Mouse (Mus musculus): ENCODE measurements around the gene Tjp2. TPM values are rescaled to one million over a fixed set of nuclear protein-coding genes. Genes with fewer than 3 reads are reported as not detected.
A peak's percentile ranks its signal among the peaks of the same experiment; 100 is the strongest.
"Not testable (repeated sequence)": the region's sequence is repeated elsewhere in the genome, so short reads cannot be mapped to it uniquely, and the experiment has no call there.

The Tjp2 gene
- 1 to 10 TPM; 4.5 to 6.0 TPM for polyA plus RNA-seq (2017; shearing (Covaris generic))

- ATAC-seq: peak; percentile 63
Observed at GRCm38 (mm10) chr19:24224500-24225304, at the start of gene Tjp2. Tjp2 (minus strand) TSS chr19:24225030.

GRCm38 (mm10) chr19:24274281-24274680 lies 49.5 kb upstream of the Tjp2 start:
- no peak for ATAC-seq

DNA sequence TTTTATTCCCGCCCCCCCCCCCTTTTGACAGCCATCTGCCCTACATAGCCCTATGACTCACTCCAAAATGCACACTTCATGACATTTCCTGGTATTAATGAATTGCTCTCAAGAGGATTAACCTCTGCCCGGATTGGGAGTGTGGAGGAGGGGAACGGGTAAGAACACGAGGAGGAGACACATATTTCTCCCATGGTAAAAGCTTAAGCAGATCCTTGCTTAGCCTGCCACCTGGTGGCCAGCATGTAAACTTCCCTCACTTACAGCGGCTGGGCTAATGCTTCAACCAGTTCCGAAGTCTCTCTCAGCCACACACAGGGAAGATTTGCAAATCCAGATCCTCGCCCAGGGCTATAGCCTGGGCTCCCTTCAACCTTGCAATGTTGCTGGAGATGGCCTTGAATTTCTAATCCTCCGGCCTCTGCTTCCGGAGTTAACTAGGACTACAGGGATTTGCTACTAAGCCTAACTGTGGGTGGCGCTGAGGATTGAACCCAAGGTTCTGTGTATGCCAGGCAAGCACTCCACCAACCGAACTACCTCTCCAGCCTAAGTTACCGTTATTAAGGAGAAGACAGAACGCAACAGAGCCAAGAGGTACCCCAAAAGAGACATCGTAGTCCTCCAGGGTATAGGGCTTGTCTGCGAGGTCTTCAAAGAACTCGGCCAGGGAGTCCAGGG lies 47.1 kb upstream of the Tjp2 start:
- peak; percentile 78 for ATAC-seq

DNA sequence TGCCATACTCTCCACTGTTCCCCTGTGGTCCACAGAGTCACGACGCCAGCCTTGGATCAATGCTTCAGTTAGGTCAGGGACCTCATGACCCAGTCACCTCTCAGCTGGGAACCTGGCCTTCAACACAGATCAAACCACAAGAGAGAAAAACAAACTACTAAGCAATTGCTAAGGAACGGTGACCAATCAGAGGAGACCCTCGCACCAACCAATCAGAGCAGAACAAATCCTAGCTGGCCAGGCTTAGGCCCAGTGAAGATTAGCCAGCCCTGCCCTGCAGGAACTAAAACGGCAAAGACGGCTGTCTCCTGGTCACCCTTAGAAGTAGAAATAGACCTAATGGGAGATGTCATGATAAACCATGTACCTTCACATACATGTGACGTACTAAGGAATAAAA lies 46.5 kb upstream of the Tjp2 start:
- ATAC-seq: no peak

- no peak for ATAC-seq
Observed at GRCm38 (mm10) chr19:24268531-24268930, 43.7 kb upstream of the Tjp2 start.

DNA sequence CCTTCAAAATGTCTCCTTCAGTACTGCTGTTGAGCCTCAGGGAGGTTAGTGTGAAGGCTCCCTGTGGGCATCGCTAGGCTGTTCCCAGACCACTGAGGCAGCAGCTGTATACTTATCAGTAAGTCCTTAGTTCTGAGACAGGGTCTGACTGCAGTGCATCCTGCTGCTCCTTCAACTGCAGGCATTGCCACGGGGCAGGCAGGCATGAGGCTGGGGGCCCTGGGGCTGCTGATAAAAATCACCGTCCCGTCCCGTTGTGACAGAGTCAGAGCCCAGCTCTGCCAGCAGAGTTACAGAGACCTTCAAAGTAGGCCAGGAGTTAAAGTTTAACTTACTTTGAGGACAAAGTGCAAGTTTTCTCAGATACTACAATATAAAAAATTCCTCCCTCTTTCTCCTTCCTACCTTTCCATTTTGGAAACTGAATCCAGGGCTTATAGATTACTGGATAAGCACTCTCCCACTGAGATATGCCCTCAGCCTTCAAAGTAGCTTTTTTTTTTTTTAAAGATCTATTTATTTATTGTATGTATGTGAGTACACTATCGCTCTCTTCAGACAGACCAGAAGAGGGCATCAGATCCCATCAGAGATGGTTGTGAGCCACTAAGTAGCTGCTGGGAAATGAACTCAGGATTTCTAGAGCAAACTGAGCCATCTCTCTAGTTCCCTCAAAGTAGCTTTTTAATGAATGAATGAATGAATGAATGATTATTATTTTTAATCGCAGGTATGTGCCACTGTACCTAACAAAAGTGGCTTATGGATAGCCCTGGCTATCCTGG lies 41.4 kb upstream of the Tjp2 start:
- ATAC-seq: no peak

DNA sequence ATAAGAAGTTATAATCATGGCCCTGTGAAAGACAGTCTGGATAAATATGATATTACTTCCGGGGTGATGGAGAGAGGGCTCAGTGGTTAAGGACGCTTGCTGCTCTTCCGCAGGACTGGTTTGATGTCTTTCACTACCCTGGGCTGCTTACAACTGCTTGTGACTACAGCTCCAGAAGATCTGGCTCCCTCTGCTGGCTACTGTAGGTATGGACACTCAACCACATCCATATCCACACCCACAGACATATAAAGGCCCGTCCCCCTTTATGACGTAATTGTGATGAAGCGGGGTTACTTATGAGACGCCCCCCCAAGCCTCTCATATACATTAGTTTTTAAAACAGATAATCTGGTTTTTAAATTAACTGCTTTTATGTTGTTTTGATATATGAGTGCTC lies 40.2 kb upstream of the Tjp2 start:
- ATAC-seq: peak; percentile 95

- no peak for ATAC-seq
Observed at GRCm38 (mm10) chr19:24262736-24263135, 37.9 kb upstream of the Tjp2 start.

GRCm38 (mm10) chr19:24259390-24260351 lies 34.8 kb upstream of the Tjp2 start:
- ATAC-seq: no peak

- ATAC-seq: no peak
Observed at GRCm38 (mm10) chr19:24258368-24258767, 33.5 kb upstream of the Tjp2 start.

- ATAC-seq: no peak
Observed at GRCm38 (mm10) chr19:24257962-24258361, 33.1 kb upstream of the Tjp2 start.

DNA sequence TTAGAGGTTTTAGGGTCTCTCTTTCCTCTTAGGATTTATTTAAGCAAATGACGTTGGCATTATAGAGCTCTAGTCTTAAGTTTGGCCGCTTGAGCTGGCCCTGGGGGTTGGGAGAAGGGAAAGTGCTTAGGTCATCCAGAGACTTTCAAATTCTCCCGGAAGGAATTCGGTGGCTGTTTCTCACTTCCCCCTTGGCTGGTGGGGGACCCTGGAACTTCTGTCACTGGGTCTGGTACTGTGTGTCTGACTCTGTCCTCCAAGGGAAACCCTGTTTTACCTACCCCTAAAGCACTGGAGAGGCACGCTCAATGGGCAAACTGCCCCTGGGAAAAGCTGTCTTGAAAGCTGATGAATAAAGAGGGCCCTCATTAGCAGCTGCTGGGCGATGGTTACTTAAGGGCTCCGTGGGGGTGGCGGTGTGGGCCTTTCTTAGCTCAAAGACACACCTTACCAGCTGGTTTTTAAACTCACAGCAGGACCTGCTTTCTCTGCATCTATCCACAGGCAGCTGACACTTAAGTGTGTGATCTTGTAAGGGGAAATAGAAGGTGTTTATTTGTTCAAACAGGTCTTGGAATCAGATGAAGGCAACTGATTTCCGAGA lies 28.9 kb upstream of the Tjp2 start:
- no peak for ATAC-seq

GRCm38 (mm10) chr19:24251869-24252268 lies 27.0 kb upstream of the Tjp2 start:
- no peak for ATAC-seq

GRCm38 (mm10) chr19:24243340-24243739 lies 18.5 kb upstream of the Tjp2 start:
- ATAC-seq: no peak

DNA sequence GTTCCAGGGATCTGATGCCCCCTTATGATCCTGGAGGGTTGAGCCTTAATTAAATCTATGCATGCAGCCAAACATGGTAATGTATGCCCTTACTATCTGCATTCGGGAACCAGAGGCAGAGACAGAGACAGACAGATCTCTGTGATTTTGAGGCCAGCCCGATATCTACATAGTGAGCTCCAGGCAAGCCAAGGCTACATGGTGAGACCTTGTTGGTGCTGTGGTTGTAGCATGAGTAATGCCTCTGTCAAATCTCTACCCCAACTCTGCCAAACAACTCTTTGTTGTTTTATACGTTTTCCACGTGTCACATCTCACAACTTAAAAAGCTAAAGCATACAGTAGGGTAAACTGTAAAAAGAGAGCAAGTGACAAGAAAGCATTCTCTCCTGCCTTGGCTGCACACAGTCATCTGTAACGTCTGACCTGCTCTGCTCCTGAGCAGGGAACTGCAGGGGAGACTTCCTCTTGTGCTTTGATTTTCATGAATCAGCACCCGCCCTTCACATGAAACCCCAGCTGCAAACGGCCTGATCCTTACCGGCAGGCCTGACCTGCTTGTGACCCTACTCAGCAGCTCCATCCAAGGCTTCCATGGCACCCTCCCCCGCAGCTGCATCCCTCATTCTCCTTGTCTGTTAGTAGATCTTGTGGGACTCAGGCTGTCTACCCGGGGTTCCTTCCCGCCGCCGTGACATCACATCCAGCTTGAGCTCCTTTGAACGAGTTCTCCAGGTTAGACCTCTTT lies 17.1 kb upstream of the Tjp2 start:
- no peak for ATAC-seq

- no peak for ATAC-seq
Observed at GRCm38 (mm10) chr19:24241271-24241670, 16.4 kb upstream of the Tjp2 start.

DNA sequence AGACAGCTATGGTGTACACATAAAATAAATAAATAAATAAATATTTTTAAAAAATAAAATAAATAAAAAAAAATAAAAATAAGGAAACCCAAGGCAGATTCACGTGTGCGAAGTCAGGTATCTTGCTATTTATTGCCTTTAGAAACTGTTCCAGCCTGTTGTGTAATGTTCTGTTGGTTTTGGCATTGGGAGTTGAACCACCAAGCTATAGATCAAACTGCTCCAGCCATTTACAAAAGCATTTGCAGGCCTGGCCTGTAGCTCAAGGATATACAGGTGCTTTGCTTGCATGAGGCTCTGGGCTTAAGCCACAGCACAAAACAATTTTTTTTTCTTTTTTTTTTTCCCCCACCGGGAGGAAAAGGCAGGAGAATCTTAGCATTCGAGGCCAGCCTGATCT lies 13.2 kb upstream of the Tjp2 start:
- ATAC-seq: no peak

DNA sequence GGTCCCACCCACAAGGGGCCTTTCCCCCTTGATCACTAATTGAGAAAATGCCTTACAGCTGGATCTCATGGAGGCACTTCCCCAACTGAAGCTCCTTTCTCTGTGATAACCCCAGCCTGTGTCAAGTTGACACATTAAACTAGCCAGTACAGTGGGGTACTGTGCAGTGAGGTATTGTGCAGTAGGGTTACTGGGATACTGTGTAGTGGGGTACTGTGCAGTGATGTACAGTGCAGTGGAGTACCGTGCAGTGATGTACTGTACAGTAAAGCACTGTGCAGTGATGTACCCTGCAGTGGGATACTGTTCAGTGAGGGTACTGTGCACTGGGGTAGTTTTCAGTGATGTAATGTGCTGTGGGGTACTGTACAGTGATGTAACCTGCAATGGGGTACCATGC lies 7.5 kb upstream of the Tjp2 start:
- ATAC-seq: not testable (repeated sequence)

DNA sequence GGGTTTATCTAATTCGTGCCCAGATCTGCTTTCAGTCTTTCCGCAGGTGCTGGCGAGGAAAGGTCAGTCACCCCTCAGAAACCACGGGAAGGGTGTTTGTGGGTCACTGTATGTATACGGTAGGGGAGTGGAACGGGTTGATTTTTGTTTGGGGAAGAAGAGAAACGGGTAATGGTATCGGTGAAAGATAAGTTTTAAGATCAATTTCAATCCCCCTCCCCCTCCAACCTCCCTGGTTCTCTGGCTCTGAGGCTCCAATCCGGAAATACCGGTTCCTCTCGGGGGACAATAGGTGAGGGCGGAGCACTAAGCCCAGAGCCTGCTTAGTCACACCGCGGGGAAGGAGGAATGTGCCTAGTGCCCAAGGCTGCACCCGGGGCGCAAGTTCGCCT lies 471 bp upstream of the Tjp2 start:
- peak; percentile 50 for ATAC-seq

GRCm38 (mm10) chr19:24223851-24224251 lies 979 bp downstream of the Tjp2 start:
- no peak for ATAC-seq

- ATAC-seq: no peak
Observed at GRCm38 (mm10) chr19:24221455-24221854, 3.4 kb downstream of the Tjp2 start.
